Mouse (Mus musculus) myocyte (in vitro differentiated cells): ENCODE measurements at regions not wholly inside any gene's neighbourhood (a gene's known extent, or its start where the extent isn't known, plus 50 kb on each side); places are given as distances from the start of the nearest gene placed in this dataset.

Source experiments
- H3K27me3 ChIP-seq: one replicate; pipeline ENCODE4 v1.6.1; 2011; ENCODE audit not compliant: control insufficient read depth, insufficient read depth, insufficient read length
- H3K36me3 ChIP-seq: one replicate; pipeline ENCODE4 v1.6.1; 2011; ENCODE audit not compliant: control insufficient read depth, insufficient read depth
- H3K4me2 ChIP-seq: one replicate; pipeline ENCODE4 v1.6.1; 2011; ENCODE audit warnings: low read depth, control low read depth
- H3K4me3 ChIP-seq: one replicate; pipeline ENCODE4 v1.5.1; 2011; ENCODE audit warnings: mild to moderate bottlenecking, control low read depth, moderate library complexity
- H3K79me2 ChIP-seq: one replicate; pipeline ENCODE4 v1.6.1; 2011; ENCODE audit not compliant: control insufficient read depth, insufficient read depth
- H3ac ChIP-seq: one replicate; pipeline ENCODE4 v1.6.1; 2011; ENCODE audit not compliant: control insufficient read depth, insufficient read length
- CEBPB ChIP-seq: IDR thresholded peaks from 2 replicates; pipeline ENCODE4 v1.6.1; 2011; ENCODE audit warnings: mild to moderate bottlenecking, moderate library complexity; ENCODE audit not compliant: poor library complexity, insufficient read depth, severe bottlenecking
- E2F4 ChIP-seq: IDR thresholded peaks from one replicate; pipeline ENCODE4 v1.6.1; 2011; ENCODE audit warnings: mild to moderate bottlenecking, control low read depth, moderate library complexity; ENCODE audit not compliant: insufficient read depth
- MAX ChIP-seq: IDR thresholded peaks from one replicate; pipeline ENCODE4 v1.6.1; 2011; ENCODE audit warnings: low read depth, mild to moderate bottlenecking, control low read depth
- MYOD1 ChIP-seq, 3 experiments: IDR thresholded peaks; one replicate each; pipeline ENCODE4 v1.6.1; 2011; ENCODE audit warnings: control low read depth in 2 of 3, low read depth in 2 of 3, mild to moderate bottlenecking in 2 of 3, moderate library complexity in 1 of 3; ENCODE audit not compliant: insufficient read length in 2 of 3, control insufficient read depth in 1 of 3
- MYOG ChIP-seq, 3 experiments: IDR thresholded peaks; one replicate each; pipeline ENCODE4 v1.6.1; 2011; ENCODE audit warnings: control low read depth in 2 of 3, low read depth in 2 of 3, mild to moderate bottlenecking in 2 of 3; ENCODE audit not compliant: insufficient read length in 2 of 3, control insufficient read depth in 1 of 3, insufficient read depth in 1 of 3
- POLR2A ChIP-seq: IDR thresholded peaks from one replicate; pipeline ENCODE4 v1.6.1; 2011; ENCODE audit warnings: low read depth, mild to moderate bottlenecking, control low read depth, moderate library complexity; ENCODE audit not compliant: insufficient read length
- POLR2AphosphoS2 ChIP-seq: IDR thresholded peaks from one replicate; pipeline ENCODE4 v1.6.1; 2011; ENCODE audit warnings: low read depth, control low read depth; ENCODE audit not compliant: insufficient read length
- REST ChIP-seq: IDR thresholded peaks from one replicate; pipeline ENCODE4 v1.6.1; 2011; ENCODE audit warnings: mild to moderate bottlenecking, control low read depth, moderate library complexity; ENCODE audit not compliant: insufficient read depth, insufficient read length
- SRF ChIP-seq: IDR thresholded peaks from one replicate; pipeline ENCODE4 v1.6.1; 2011; ENCODE audit warnings: low read depth; ENCODE audit not compliant: control insufficient read depth, insufficient read length
- TCF12 ChIP-seq: IDR thresholded peaks from one replicate; pipeline ENCODE4 v1.6.1; 2011; ENCODE audit warnings: mild to moderate bottlenecking, control low read depth; ENCODE audit not compliant: poor library complexity, insufficient read depth, severe bottlenecking
- TCF3 ChIP-seq: IDR thresholded peaks from one replicate; pipeline ENCODE4 v1.6.1; 2011; ENCODE audit warnings: low read depth, control low read depth; ENCODE audit not compliant: insufficient read length
- USF1 ChIP-seq: IDR thresholded peaks from one replicate; pipeline ENCODE4 v1.6.1; 2011; ENCODE audit warnings: low read depth, mild to moderate bottlenecking, control low read depth, moderate library complexity

- Histone ChIP-seq H3K4me2 (no peak overlapping the region), H3K27me3 (no peaks in the 10 kb centered on the region), H3ac (no peak overlapping the region), H3K4me3 (no peak overlapping the region), H3K79me2 (no peaks in the 10 kb centered on the region), H3K36me3 (no peaks in the 10 kb centered on the region)
- TF ChIP-seq TCF12 = no peak
- TF ChIP-seq POLR2A = no peak
- TF ChIP-seq MYOG (IDR thresholded peaks at IDR 0.05; ENCODE audit: control insufficient read depth in 1 of 3, insufficient read depth in 1 of 3, insufficient read length in 2 of 3, low read depth in 2 of 3) = no peak
- no peak for TF ChIP-seq MAX
- no peak for TF ChIP-seq USF1
- no peak for TF ChIP-seq TCF3
- TF ChIP-seq CEBPB = no peak
- TF ChIP-seq SRF = no peak
- no peak for TF ChIP-seq POLR2AphosphoS2
- TF ChIP-seq E2F4 = no peak
- no peak for TF ChIP-seq MYOD1 (IDR thresholded peaks at IDR 0.05; ENCODE audit: control insufficient read depth in 1 of 3, insufficient read length in 2 of 3, low read depth in 2 of 3)
Measured at GRCm38 (mm10) chr12:106504285-106504684, 494.3 kb downstream of the Vrk1 start.

- Histone ChIP-seq H3K4me3 (no peak overlapping the region), H3ac (no peak overlapping the region), H3K36me3 (no peaks in the 10 kb centered on the region), H3K4me2 (no peak overlapping the region), H3K79me2 (no peaks in the 10 kb centered on the region), H3K27me3 (no peaks in the 10 kb centered on the region)
- TF ChIP-seq POLR2AphosphoS2 = no peak
- no peak for TF ChIP-seq MYOD1 (IDR thresholded peaks at IDR 0.05; ENCODE audit: control insufficient read depth in 1 of 3, insufficient read length in 2 of 3, low read depth in 2 of 3)
- no peak for TF ChIP-seq CEBPB
- TF ChIP-seq E2F4 = no peak
- TF ChIP-seq USF1 = no peak
- TF ChIP-seq TCF12 = no peak
- TF ChIP-seq POLR2A = no peak
- TF ChIP-seq REST = no peak
Measured at GRCm38 (mm10) chr12:106514057-106514456, 504.0 kb downstream of the Vrk1 start.

- H3K4me3 ChIP-seq = no peak overlapping the region
- TF ChIP-seq CEBPB = no peak
- TF ChIP-seq TCF3 = no peak
- TF ChIP-seq SRF = no peak
- H3K27me3 ChIP-seq = no peaks in the 10 kb centered on the region
- H3K36me3 ChIP-seq = no peaks in the 10 kb centered on the region
- H3K79me2 ChIP-seq = no peaks in the 10 kb centered on the region
- H3K4me2 ChIP-seq = no peak overlapping the region
- no peak overlapping the region for H3ac ChIP-seq
Measured at GRCm38 (mm10) chr12:106515257-106515788, 505.3 kb downstream of the Vrk1 start.

GRCm38 (mm10) chr12:106519141-106519540, 509.1 kb downstream of the Vrk1 start:
- Histone ChIP-seq H3K4me3 (no peak overlapping the region), H3K4me2 (no peak overlapping the region), H3K79me2 (no peaks in the 10 kb centered on the region), H3ac (no peak overlapping the region), H3K27me3 (no peaks in the 10 kb centered on the region), H3K36me3 (no peaks in the 10 kb centered on the region)
- TF ChIP-seq TCF3 = no peak
- TF ChIP-seq CEBPB = no peak

DNA sequence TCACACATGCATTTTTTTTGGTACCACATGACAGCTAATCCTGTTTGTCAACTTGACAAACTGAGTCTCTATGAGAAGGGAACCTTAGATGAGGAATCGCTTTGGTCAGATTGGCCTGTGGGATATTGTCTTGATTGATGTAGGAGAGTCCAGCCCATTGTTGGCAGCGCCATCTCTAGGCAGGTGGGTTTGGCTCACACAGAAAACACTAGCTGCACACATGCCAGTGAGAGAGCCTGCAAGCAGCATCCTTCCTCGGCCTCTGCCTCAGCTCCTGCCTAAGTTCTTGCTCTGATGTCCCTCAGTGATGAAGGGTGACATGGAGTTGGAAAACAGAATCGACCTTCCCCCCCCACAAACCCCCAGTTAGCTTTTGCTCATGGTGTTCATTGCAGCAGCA, 514.4 kb downstream of the Vrk1 start:
- no peaks in the 10 kb centered on the region for H3K27me3 ChIP-seq
- H3K4me2 ChIP-seq = no peak overlapping the region
- H3K4me3 ChIP-seq = no peak overlapping the region
- no peak overlapping the region for H3ac ChIP-seq
- no peak for TF ChIP-seq TCF3
- H3K79me2 ChIP-seq = no peaks in the 10 kb centered on the region
- H3K36me3 ChIP-seq = no peaks in the 10 kb centered on the region

DNA sequence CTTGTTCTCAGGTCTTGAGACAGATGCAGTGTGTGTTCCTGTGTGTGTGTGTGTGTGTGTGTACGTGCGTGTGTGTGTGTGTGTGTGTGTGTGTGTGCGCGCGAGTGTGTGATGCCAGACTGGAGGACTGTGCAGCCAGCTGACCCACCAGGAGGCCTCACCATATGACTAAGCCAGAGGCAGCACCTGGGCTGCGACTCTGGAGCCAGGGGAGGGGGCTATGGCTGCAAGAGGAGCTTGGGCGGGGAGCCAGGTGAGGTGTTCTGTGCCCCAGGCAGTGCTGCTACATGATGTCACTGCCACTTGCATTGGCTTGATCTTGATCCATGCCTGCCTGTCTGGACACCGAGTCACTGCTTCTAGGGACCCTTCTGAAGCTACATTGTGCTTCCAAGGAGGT, 517.1 kb downstream of the Vrk1 start:
- TF ChIP-seq POLR2A (no peak), MAX (no peak), USF1 (no peak), TCF3 (no peak)
- Histone ChIP-seq H3K4me3 (no peak overlapping the region), H3ac (no peak overlapping the region), H3K27me3 (no peaks in the 10 kb centered on the region), H3K36me3 (no peaks in the 10 kb centered on the region), H3K4me2 (no peak overlapping the region), H3K79me2 (no peaks in the 10 kb centered on the region)
